Mouse (Mus musculus) gastrocnemius, adult 8-10 months (tissue): ENCODE measurements around the gene Klc3. TPM values are rescaled to one million over a fixed set of nuclear protein-coding genes. Genes with fewer than 3 reads are reported as not detected.

Experiments used
- DNase-seq, 2 experiments: peaks; one replicate each; pipeline ENCODE4 v3.0.0; 2022; ENCODE audit warnings: low spot score in 2 of 2
- total RNA-seq, 4 experiments: library from RNA; stranded (reverse); gene quantifications; 2 replicates each; pipeline ENCODE4 v1.2.4; 2022

Klc3 gene
- under 1 TPM in 3 of 4 experiments, not detected in 1; 0.21 to 0.40 (median 0.24) TPM for total RNA-seq

GRCm38 (mm10) chr7:19403731-19404296, at the start of gene Klc3:
TSS of gene Klc3 (minus strand) at chr7:19404104.
- DNase-seq = peak in 1 of 2 experiments; percentile 50

- DNase-seq = no peak
These were observed 45.3 kb upstream of the Klc3 start for GRCm38 (mm10) chr7:19449165-19449564.

- DNase-seq = no peak
These were observed 43.8 kb upstream of the Klc3 start for GRCm38 (mm10) chr7:19447689-19448088.

- DNase-seq = no peak
These were observed 40.9 kb upstream of the Klc3 start for GRCm38 (mm10) chr7:19444801-19445200.

GRCm38 (mm10) chr7:19443344-19443743, 39.4 kb upstream of the Klc3 start:
- peak; percentile 63 to 66 for DNase-seq

- no peak for DNase-seq
These were observed 37.7 kb upstream of the Klc3 start for GRCm38 (mm10) chr7:19441448-19442091.

GRCm38 (mm10) chr7:19437048-19437447, 33.1 kb upstream of the Klc3 start:
- DNase-seq = no peak

GRCm38 (mm10) chr7:19436276-19436675, 32.4 kb upstream of the Klc3 start:
- no peak for DNase-seq

GRCm38 (mm10) chr7:19432475-19432874, 28.6 kb upstream of the Klc3 start:
- no peak for DNase-seq

- DNase-seq = no peak
These were observed 26.5 kb upstream of the Klc3 start for GRCm38 (mm10) chr7:19430402-19430801.

- DNase-seq = no peak
These were observed 25.8 kb upstream of the Klc3 start for GRCm38 (mm10) chr7:19429726-19430125.

- DNase-seq = no peak
These were observed 24.2 kb upstream of the Klc3 start for GRCm38 (mm10) chr7:19427999-19428650.

- DNase-seq = no peak
These were observed 23.0 kb upstream of the Klc3 start for GRCm38 (mm10) chr7:19426888-19427287.

- no peak for DNase-seq
These were observed 22.4 kb upstream of the Klc3 start for GRCm38 (mm10) chr7:19426349-19426748.

- DNase-seq = peak in 1 of 2 experiments; percentile 54
These were observed 20.1 kb upstream of the Klc3 start for GRCm38 (mm10) chr7:19424051-19424450.

- DNase-seq = no peak
These were observed 19.2 kb upstream of the Klc3 start for GRCm38 (mm10) chr7:19423083-19423482.

- DNase-seq = peak; percentile 64 to 76
These were observed 17.1 kb upstream of the Klc3 start for GRCm38 (mm10) chr7:19420821-19421636.

GRCm38 (mm10) chr7:19420121-19420520, 16.2 kb upstream of the Klc3 start:
- no peak for DNase-seq

GRCm38 (mm10) chr7:19416590-19416989, 12.7 kb upstream of the Klc3 start:
- no peak for DNase-seq

GRCm38 (mm10) chr7:19413525-19413924, 9.6 kb upstream of the Klc3 start:
- DNase-seq = no peak

GRCm38 (mm10) chr7:19411783-19412182, 7.9 kb upstream of the Klc3 start:
- DNase-seq = peak; percentile 53 to 78
